Mouse (Mus musculus): Measurements from ENCODE around the gene Ace2. TPM values are rescaled to one million over a fixed set of nuclear protein-coding genes. Genes with fewer than 3 reads are reported as not detected.

Ace2 gene
- total and polyA plus RNA-seq, 3 experiments: not detected

DNA sequence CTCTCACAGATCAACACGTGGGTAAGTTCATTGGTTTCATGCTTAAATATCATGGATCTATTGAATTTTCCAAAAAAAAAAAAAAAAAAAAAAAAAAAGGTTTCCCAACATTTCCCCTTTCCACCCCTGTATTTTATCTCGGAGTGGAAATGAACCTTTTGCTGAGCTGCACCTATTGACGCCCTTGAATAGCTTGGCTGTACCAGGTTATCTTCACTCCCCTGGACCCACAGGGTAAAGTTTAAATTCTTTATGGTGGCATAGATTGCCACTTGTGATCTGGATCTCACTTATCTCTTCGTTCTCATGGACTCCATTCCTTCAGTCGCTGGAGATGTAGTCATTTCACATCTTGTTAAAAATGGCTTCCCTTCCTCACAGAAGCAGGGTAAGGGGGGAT lies 15.5 kb downstream of the Ace2 start:
- H3K4me3 ChIP-seq (ENCODE audit: control insufficient read depth in 1 of 2, insufficient read depth in 1 of 2, low read depth in 2 of 2, low read length in 2 of 2): no peak overlapping the region
- H3K27ac ChIP-seq (ENCODE audit: control insufficient read depth, low read depth, low read length): no peak overlapping the region
- no peaks in the 10 kb centered on the region for H3K27me3 ChIP-seq (ENCODE audit: control insufficient read depth in 1 of 2, insufficient read depth in 2 of 2, low read length in 2 of 2)
- no peak overlapping the region for H3K9ac ChIP-seq (ENCODE audit: control insufficient read depth, low read depth, low read length, poor library complexity, severe bottlenecking)
- peaks cover 3 to 17% of the 10 kb centered on the region in 2 experiments; a peak in 3 of 4 replicates for H3K4me1 ChIP-seq (ENCODE audit: control insufficient read depth in 1 of 2, insufficient read depth in 2 of 2, low read length in 2 of 2)
- H3K79me2 ChIP-seq (ENCODE audit: control insufficient read depth, insufficient read depth, low read length, poor library complexity): no peaks in the 10 kb centered on the region
- no peak for TF ChIP-seq POLR2A (IDR thresholded peaks at IDR 0.05; ENCODE audit: control insufficient read depth in 1 of 2, insufficient read depth in 1 of 2, low read depth in 1 of 2, low read length in 2 of 2, poor library complexity in 1 of 2)
- TF ChIP-seq USF1 (IDR thresholded peaks at IDR 0.05; ENCODE audit: low read depth, low read length): no peak
- no peak for TF ChIP-seq E2F4 (IDR thresholded peaks at IDR 0.05; ENCODE audit: borderline replicate concordance, low read depth, low read length)
- TF ChIP-seq TAL1 (IDR thresholded peaks at IDR 0.05; ENCODE audit: low read length): no peak
- no peak for TF ChIP-seq RCOR1 (IDR thresholded peaks at IDR 0.05; ENCODE audit: low read depth, low read length)
- TF ChIP-seq ZMIZ1 (IDR thresholded peaks at IDR 0.05; ENCODE audit: low read depth, low read length): no peak
- no peak for TF ChIP-seq JUND (IDR thresholded peaks at IDR 0.05; ENCODE audit: low read depth, low read length)
- no peak for TF ChIP-seq MAX (IDR thresholded peaks at IDR 0.05; ENCODE audit: low read length)
- no peak for TF ChIP-seq CHD2 (IDR thresholded peaks at IDR 0.05; ENCODE audit: low read length)
- no peak for TF ChIP-seq KAT2A (conservative IDR thresholded peaks at IDR 0.05; ENCODE audit: low read depth, low read length)
- TF ChIP-seq ZKSCAN1 (IDR thresholded peaks at IDR 0.05; ENCODE audit: low read depth, low read length): no peak
- TF ChIP-seq MEF2A (IDR thresholded peaks at IDR 0.05; ENCODE audit: extremely low read depth, insufficient replicate concordance, low read depth, low read length, poor library complexity, severe bottlenecking): no peak
- TF ChIP-seq ZNF384 (IDR thresholded peaks at IDR 0.05; ENCODE audit: low read depth, low read length): no peak
- TF ChIP-seq TCF12 (IDR thresholded peaks at IDR 0.05; ENCODE audit: low read depth, low read length): no peak
- no peak for TF ChIP-seq SMC3 (IDR thresholded peaks at IDR 0.05; ENCODE audit: low read depth, low read length)
- TF ChIP-seq EP300 (IDR thresholded peaks at IDR 0.05; ENCODE audit: low read depth in 1 of 2, low read length in 2 of 2): no peak
- no peak for TF ChIP-seq NRF1 (IDR thresholded peaks at IDR 0.05; ENCODE audit: insufficient read depth, low read depth, low read length, poor library complexity, severe bottlenecking)
- H3K9me3 ChIP-seq (replicated peaks; ENCODE audit: insufficient read depth, low read length): no peaks in the 10 kb centered on the region
- DNase-seq (ENCODE audit: low read depth, low spot score): no peak
- H3K36me3 ChIP-seq (ENCODE audit: control insufficient read depth in 1 of 2, insufficient read depth in 2 of 2, low read length in 2 of 2): peaks cover 0 to 14% of the 10 kb centered on the region in 2 experiments; a peak in 2 of 4 replicates

DNA sequence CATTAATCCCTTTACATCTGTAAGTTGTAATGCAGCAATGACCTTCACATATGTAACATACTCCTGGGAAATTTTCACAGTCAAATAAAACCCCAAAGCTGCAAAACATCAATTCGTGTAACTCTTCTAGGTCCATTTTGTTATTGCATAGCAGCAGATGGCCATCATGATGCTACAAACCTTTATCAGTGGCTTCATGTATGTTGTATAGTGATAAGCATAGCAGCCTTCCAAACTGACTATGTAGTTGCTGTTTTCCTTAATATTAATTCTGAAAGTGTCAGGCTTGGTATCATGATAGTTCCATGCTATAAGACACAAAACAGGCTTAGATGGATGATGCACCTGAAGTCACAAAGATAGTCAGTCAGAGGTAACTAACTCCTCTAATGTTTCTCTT lies 25.5 kb downstream of the Ace2 start:
- H3K9ac ChIP-seq (ENCODE audit: control insufficient read depth, low read depth, low read length, poor library complexity, severe bottlenecking): no peak overlapping the region
- no peaks in the 10 kb centered on the region for H3K9me3 ChIP-seq (replicated peaks; ENCODE audit: insufficient read depth, low read length)
- DNase-seq (ENCODE audit: low read depth, low spot score): no peak
- H3K79me2 ChIP-seq (ENCODE audit: control insufficient read depth, insufficient read depth, low read length, poor library complexity): no peaks in the 10 kb centered on the region
- peak; percentile 51; the same call in 1 of the 2 replicates for TF ChIP-seq GATA1 (IDR thresholded peaks at IDR 0.05; ENCODE audit: low read depth, low read length)
- no peak for TF ChIP-seq ZNF384 (IDR thresholded peaks at IDR 0.05; ENCODE audit: low read depth, low read length)
- TF ChIP-seq TAL1 (IDR thresholded peaks at IDR 0.05; ENCODE audit: low read length): peak; percentile 7; the same call in 1 of the 2 replicates
- peak; percentile 45; the same call in 1 of the 2 replicates for TF ChIP-seq TCF12 (IDR thresholded peaks at IDR 0.05; ENCODE audit: low read depth, low read length)
- TF ChIP-seq EP300 (IDR thresholded peaks at IDR 0.05; ENCODE audit: low read depth in 1 of 2, low read length in 2 of 2): 0 out of 4 replicates have a peak, but pooled peaks of 1 of the 2 experiments have one; percentile 23
- H3K27ac ChIP-seq (ENCODE audit: control insufficient read depth, low read depth, low read length): no peak overlapping the region
- H3K36me3 ChIP-seq (ENCODE audit: control insufficient read depth in 1 of 2, insufficient read depth in 2 of 2, low read length in 2 of 2): peaks cover 0 to 2% of the 10 kb centered on the region in 2 experiments; a peak in 1 of 4 replicates
- H3K4me1 ChIP-seq (ENCODE audit: control insufficient read depth in 1 of 2, insufficient read depth in 2 of 2, low read length in 2 of 2): peaks cover 0 to 3% of the 10 kb centered on the region in 2 experiments; a peak in 1 of 4 replicates
- H3K4me3 ChIP-seq (ENCODE audit: control insufficient read depth in 1 of 2, insufficient read depth in 1 of 2, low read depth in 2 of 2, low read length in 2 of 2): no peak overlapping the region
- H3K27me3 ChIP-seq (ENCODE audit: control insufficient read depth in 1 of 2, insufficient read depth in 2 of 2, low read length in 2 of 2): peaks cover 0 to 3% of the 10 kb centered on the region in 2 experiments; a peak in 2 of 4 replicates

Measured in MEL (cell line).